Mouse (Mus musculus): ENCODE measurements around the gene Ufc1.
A peak's percentile ranks its signal among the peaks of the same experiment; 100 is the strongest.
"Not testable (repeated sequence)": the region's sequence is repeated elsewhere in the genome, so short reads cannot be mapped to it uniquely, and the experiment has no call there.

Gene Ufc1

DNA sequence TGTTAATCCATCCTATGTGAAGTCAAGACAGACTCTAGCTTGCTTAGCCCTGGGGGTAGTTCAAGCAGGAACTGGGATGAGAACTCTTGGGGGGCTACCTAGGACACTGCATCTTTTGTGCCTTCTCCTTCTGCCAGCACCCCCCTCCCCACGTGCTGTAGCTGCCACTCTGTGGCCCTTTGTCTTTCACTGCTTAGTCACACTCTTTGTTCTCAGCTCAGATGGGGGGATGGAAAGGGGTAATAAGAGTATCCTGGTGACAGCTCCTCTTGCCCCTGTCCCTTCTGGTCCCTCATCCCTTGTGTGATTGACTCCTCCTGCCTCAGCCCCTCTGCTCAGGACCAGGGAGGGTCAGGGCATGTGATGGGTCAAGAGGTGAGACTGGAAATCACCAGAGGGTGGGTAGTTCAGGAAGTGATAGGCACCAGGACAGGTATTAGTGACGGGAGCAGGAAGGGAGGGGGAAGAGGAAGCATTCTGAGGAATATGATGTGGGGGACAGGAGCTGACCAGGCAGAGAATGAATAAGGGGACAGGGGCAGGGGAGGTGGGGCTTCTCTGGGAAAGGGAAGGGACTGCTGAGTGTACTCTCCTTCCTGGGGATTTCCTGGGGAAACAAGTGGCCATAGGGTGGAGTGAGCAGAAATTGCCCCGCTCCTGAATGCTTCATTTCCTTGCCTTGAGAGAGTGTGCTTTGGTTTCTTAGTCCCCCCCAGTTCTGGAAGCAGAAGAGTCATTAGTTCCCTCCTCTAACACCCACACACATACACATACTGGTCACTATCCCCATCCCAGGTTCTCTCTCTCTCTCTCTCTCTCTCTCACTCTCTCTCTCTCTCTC is 46.2 kb downstream of the Ufc1 start:
- DNase-seq (ENCODE audit: low read depth, low spot score) = peak; percentile 44

DNA sequence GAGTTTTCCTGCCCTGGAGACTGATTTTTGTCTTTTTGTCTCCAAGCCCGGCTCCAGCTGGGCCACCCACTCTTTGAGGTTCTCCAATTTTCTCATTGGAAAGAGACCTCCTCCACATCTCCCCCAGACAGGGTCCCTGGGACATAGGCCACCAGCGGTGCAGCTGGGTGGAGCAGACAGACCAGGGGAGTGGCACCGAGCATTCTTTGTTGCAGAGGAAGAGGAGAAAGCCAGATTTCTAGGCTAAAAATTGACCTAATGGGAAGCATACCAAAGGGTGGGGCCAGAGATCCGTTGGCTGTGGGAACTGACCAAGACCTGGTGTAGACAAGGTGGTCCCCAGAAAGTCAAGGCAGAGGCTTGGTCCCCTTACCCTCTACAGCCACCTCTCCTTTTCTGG is 46.9 kb downstream of the Ufc1 start:
- peak; percentile 40 for DNase-seq (ENCODE audit: low read depth, low spot score)

DNA sequence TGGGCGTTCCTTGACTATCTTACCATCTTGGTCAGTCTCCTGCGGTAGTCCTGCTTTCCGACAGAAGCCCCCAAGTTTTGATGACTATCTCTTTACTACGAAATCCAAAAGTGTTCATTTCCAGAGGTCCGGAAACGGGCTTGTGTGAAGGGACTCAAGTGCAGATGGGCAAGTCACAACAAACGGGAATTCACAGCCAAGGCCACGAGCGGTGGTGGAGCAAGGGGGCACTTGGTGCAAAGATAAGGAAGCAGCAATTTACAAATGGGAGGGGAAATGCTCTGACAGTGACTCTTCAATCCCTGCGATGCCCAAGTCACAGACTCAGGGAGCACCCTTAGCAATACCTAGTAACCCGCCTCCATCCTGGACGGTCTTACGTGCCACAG is 47.4 kb downstream of the Ufc1 start:
- DNase-seq (ENCODE audit: low read depth, low spot score) = no peak

DNA sequence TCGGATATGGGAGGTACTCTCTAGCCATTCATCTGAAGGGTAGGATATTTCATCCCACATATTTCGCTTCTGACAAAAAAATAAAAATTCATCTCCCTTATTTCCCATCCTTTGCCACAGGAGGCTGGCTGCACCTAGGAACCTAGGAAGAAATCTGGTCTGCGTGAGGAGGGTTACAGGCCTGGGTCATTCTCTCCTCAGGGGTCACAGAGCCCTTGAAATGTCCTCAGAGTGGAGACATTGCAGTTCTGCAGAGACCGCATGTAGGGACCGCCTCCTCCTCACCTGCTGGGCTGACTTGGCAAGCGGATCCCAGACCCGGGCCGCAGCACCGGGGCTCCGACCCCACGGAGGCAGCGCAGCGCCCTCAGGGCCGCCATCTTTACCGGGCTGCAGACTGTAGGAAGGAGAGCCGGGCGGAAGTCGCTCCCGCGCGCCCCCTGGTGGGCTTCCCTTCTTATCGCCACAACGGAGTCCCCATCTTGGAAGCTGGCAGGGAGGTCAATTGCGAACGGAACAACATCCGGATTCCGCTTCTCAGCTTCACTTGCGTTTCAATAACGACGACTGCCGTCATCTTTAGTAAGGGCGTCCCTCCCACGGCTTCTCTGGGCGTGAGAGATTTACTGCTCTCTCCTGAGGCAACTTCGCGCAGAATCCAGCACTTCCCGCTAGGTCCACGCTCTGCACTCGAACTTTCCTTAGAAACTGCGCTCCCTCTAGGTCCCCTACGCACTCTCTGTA is 47.9 kb downstream of the Ufc1 start:
- DNase-seq (ENCODE audit: low read depth, low spot score) = peak; percentile 99

DNA sequence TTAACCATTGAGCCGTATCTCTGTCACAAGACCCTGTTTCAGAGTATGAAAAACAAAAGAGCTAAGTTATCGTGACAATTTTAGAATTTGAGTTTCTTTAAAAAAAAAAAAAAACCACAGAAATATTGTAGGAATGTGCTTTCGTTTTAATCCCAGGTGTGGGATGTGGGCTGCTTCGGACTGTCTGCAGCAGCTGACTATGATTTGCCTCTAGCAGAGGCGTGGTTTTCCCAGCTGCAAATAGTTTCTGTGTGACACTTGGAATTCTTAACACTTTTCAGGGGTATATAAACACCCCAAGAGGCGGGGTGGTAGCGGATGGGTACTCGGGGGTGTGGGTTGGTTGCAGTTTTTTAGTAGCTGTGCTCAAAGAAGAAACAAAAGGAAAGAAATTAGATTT is 49.5 kb downstream of the Ufc1 start:
- no peak for DNase-seq (ENCODE audit: low read depth, low spot score)

DNA sequence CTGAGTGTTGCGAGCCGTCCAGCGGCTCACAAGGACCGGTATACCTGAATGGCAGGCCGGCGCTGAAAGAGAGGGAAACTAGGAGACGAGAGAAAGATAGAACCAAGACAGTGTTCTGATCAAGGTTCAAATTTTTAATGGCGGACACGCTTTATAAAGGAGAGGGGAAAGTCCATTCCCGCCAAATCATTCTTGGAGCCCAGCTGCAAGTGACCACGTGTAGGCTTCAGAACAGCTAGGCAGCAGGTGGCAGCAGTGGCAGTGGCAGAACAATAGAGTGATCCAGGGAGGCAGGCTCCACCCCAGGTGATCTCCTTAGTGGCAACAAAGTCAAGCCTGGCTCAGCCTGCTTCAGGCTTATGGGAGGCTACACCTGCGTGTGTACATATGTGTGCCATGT is 52.9 kb downstream of the Ufc1 start:
- DNase-seq (ENCODE audit: low read depth, low spot score) = not testable (repeated sequence)

DNA sequence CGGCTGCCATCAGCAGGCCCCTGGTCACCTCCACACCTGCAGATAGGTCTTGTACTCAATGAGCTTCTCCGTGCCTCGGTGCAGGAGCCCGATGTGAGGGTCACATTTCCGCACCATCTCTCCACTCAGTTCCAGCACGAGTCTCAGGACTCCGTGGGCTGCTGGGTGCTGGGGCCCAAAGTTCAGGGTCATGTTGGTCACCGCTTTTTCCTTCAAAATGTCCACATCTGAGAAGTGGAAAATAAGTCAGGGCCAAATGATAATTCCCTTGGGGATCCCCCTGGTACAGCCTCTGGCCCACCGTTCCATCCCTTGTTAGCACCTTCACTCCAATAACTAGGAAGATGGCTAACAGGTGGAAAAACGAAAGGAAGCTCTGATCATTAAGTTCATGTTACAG is 53.9 kb downstream of the Ufc1 start:
- DNase-seq (ENCODE audit: low read depth, low spot score) = no peak

DNA sequence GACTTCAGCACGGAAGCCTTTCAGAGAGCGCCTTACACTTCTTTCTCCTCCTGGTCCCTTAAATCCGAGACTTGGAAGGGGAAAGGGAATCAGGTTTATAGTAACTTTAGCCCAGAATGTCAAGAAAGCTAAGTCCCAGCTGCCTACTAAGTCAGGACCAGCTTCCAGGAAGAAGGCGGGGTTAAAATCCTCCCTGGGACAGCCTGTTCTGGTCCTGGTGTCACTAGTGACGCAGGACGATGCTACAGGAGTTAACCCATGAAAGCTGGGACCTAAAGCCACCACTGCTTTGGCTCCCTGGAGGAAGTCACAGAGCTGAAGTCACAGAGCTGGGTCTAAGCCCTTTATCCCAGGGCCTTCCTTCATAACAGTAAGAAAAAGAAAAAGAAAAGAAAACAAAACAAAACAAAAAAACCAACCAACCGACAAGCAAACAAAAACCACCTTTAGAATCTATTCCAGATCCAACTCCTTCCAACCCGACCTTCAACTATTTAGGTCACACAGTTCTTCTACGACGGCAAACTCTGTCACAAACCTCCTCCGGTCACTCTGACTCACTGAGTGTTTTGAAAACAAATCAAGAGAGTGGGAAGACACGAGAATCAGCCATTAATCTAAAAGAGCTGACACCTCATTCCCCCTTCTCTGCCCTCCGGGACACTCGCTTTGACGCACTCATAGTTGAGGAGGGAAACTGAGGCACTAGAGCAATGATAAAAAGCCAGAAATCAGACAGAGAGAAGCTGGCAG is 54.7 kb downstream of the Ufc1 start:
- DNase-seq (ENCODE audit: low read depth, low spot score) = no peak
